ENCODE assay signal across 8 mouse cellular contexts in the genomic region with DNA sequence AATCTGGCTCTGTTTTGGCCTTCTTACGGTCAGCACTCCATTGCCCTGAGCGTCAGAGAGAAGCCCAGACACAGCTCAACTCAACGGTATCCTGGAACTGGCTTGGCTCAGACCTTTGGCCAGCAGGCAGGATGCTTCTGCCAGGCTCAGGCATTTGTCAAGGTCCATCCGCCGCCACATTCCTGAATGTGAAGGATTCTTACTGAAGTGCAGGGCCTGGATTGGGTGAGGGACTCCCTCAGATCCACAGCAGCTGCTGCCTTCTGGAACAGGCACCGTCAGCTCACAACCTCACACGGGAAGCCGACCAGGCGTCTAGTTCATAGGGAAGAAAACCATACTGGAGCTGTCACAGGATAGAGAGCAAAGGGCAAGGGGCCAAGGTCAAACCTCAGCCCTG.
A peak's percentile ranks its signal among the peaks of the same experiment; 100 is the strongest.
DNase-seq lines count a peak whose midpoint lies in the region; ATAC-seq lines count a peak whose summit lies in the region.

No protein-coding gene starts in this region.

- WGBS in embryonic facial prominence, embryonic 10.5 days = 66% methylated on average over 9 of the region's 9 CpGs
- 28% methylated on average over 9 of the region's 9 CpGs for WGBS in stomach, embryonic 14.5 days

- peaks cover 88% of the 10 kb centered on the region for H3K4me1 ChIP-seq in embryonic facial prominence, embryonic 10.5 days
- H3K4me1 ChIP-seq in stomach, embryonic 14.5 days (ENCODE audit: control insufficient read depth, insufficient read depth, low read length) = peaks cover 29% of the 10 kb centered on the region

- H3K36me3 ChIP-seq in embryonic facial prominence, embryonic 10.5 days (replicated peaks) = no peaks in the 10 kb centered on the region
- no peaks in the 10 kb centered on the region for H3K36me3 ChIP-seq in stomach, embryonic 14.5 days (ENCODE audit: control insufficient read depth, insufficient read depth, low read length)

- H3K9me3 ChIP-seq in embryonic facial prominence, embryonic 10.5 days = no peaks in the 10 kb centered on the region
- no peaks in the 10 kb centered on the region for H3K9me3 ChIP-seq in stomach, embryonic 14.5 days (ENCODE audit: control insufficient read depth, low read depth, low read length)

- peak overlapping the region; percentile 61 for H3K27ac ChIP-seq in embryonic facial prominence, embryonic 10.5 days (replicated peaks)
- peak overlapping the region; percentile 44; the same call in 1 of the 2 replicates for H3K27ac ChIP-seq in stomach, embryonic 14.5 days (ENCODE audit: low read length)

- H3K9ac ChIP-seq in stomach, embryonic 14.5 days (replicated peaks; ENCODE audit: low read depth, low read length) = no peak overlapping the region

- peak; percentile 32 for DNase-seq in left cerebral cortex, postnatal 4 days
- DNase-seq in left cerebral cortex, adult 9 months (ENCODE audit: low spot score in 2 of 2) = no peak
- DNase-seq in embryonic facial prominence, embryonic 10.5 days (ENCODE audit: low spot score) = no peak
- peak; percentile 76 for DNase-seq in kidney, postnatal 10 days
- DNase-seq in right cerebral cortex, postnatal 25 days = no peak
- no peak for DNase-seq in layer of hippocampus, postnatal 10 days (ENCODE audit: low spot score in 2 of 2)

- no peak overlapping the region for H3K4me3 ChIP-seq in embryonic facial prominence, embryonic 10.5 days
- H3K4me3 ChIP-seq in stomach, embryonic 14.5 days (ENCODE audit: low read depth, low read length) = no peak overlapping the region

- intact Hi-C loops in left cerebral cortex, postnatal 4 days (cut with DNase I) = no loop called here

- no peak overlapping the region for H3K4me2 ChIP-seq in stomach, embryonic 14.5 days (replicated peaks; ENCODE audit: low read depth, low read length)

- ATAC-seq in stomach, embryonic 14.5 days (ENCODE audit: insufficient number of reproducible peaks, insufficient read depth, low FRiP score, low read depth) = no peak
- ATAC-seq in inflammation-experienced regulatory T-cells, adult 6 months = no peak

- H3K27me3 ChIP-seq in embryonic facial prominence, embryonic 10.5 days (replicated peaks; ENCODE audit: low read depth, poor library complexity, severe bottlenecking) = peaks cover 46% of the 10 kb centered on the region
- H3K27me3 ChIP-seq in stomach, embryonic 14.5 days (ENCODE audit: control insufficient read depth, insufficient read depth, low read length) = no peaks in the 10 kb centered on the region

Comparison
In these comparisons a context has a peak if more than half of its experiments do, and no peak if none do; other contexts are left out.
1. DNase-seq: peak in left cerebral cortex, postnatal 4 days (single experiment) and kidney, postnatal 10 days (single experiment); none in left cerebral cortex, adult 9 months (0 of 2), embryonic facial prominence, embryonic 10.5 days (single experiment), right cerebral cortex, postnatal 25 days (single experiment) and layer of hippocampus, postnatal 10 days (0 of 2).